Comparison of ENCODE assay signal across 10 mouse cellular contexts in genomic region chr7:74369657-74370056, GRCm38 (mm10).
DNase-seq lines count a peak whose midpoint lies in the region; ATAC-seq and TF ChIP-seq lines count a peak whose summit lies in the region.
"Had no signal": no experiment of that assay in that cellular context is flagged by ENCODE, and none has a peak within 500 bp of the region (broad histone marks: within the 10 kb centered on the region; RNA-seq: fewer than 3 reads in every experiment).

No protein-coding gene starts in this region.

- H3K27ac ChIP-seq in kidney, postnatal 0 days: no peak overlapping the region
- no peak overlapping the region for H3K27ac ChIP-seq in kidney, embryonic 15.5 days
- no peak overlapping the region for H3K27ac ChIP-seq in lung, embryonic 14.5 days (ENCODE audit: low read depth)
- H3K27ac ChIP-seq: limb, embryonic 12.5 days had no signal

- H3K9me3 ChIP-seq in kidney, postnatal 0 days (replicated peaks; ENCODE audit: low read length): no peaks in the 10 kb centered on the region
- no peaks in the 10 kb centered on the region for H3K9me3 ChIP-seq in kidney, embryonic 15.5 days (replicated peaks)
- H3K9me3 ChIP-seq in lung, embryonic 14.5 days (ENCODE audit: low read depth, low read length): no peaks in the 10 kb centered on the region
- H3K9me3 ChIP-seq: embryonic facial prominence, embryonic 13.5 days; limb, embryonic 12.5 days had no signal

- DNase-seq in CD4-positive, CD25-positive, alpha-beta regulatory T cell, adult 2 months (ENCODE audit: low read depth, low spot score): peak; percentile 37
- peak; percentile 45 for DNase-seq in kidney, postnatal 0 days (ENCODE audit: low spot score)
- DNase-seq in adipocyte (ENCODE audit: low spot score): peak; percentile 12
- DNase-seq in lung, embryonic 14.5 days: peak; percentile 59
- no peak for DNase-seq in spleen, postnatal 4 days (ENCODE audit: low spot score in 2 of 2)
- no peak for DNase-seq in heart, adult 9 months (ENCODE audit: low spot score in 2 of 2)

- ATAC-seq in CD4-positive, CD25-positive, alpha-beta regulatory T cell, adult 4 months: no peak
- no peak for ATAC-seq in kidney, postnatal 0 days (replicated peaks; ENCODE audit: low FRiP score, low read depth)
- ATAC-seq in kidney, embryonic 15.5 days (replicated peaks; ENCODE audit: low FRiP score): no peak
- no peak for ATAC-seq in lung, embryonic 14.5 days (ENCODE audit: insufficient read depth)

- WGBS in kidney, postnatal 0 days: 66% methylated on average over 4 of the region's 4 CpGs
- 64% methylated on average over 4 of the region's 4 CpGs for WGBS in kidney, embryonic 15.5 days
- 63% methylated on average over 4 of the region's 4 CpGs for WGBS in lung, embryonic 14.5 days

- no peaks in the 10 kb centered on the region for H3K27me3 ChIP-seq in kidney, postnatal 0 days (ENCODE audit: insufficient read depth, low read length)
- H3K27me3 ChIP-seq in kidney, embryonic 15.5 days: no peaks in the 10 kb centered on the region; the same call in 1 of the 2 replicates
- H3K27me3 ChIP-seq in lung, embryonic 14.5 days (ENCODE audit: insufficient read depth, low read length): no peaks in the 10 kb centered on the region

- no peak overlapping the region for H3K4me3 ChIP-seq in kidney, postnatal 0 days (replicated peaks; ENCODE audit: low read depth, low read length)
- H3K4me3 ChIP-seq in kidney, embryonic 15.5 days (replicated peaks): no peak overlapping the region
- H3K4me3 ChIP-seq in lung, embryonic 14.5 days (ENCODE audit: low read depth, low read length): no peak overlapping the region
- H3K4me3 ChIP-seq: embryonic facial prominence, embryonic 13.5 days; limb, embryonic 12.5 days had no signal

- peak; percentile 66 for TF ChIP-seq CTCF in kidney, postnatal 0 days (IDR thresholded peaks at IDR 0.05; ENCODE audit: low read depth)
- TF ChIP-seq CTCF in lung, embryonic 14.5 days (IDR thresholded peaks at IDR 0.05; ENCODE audit: low read depth): peak; percentile 67

- peaks cover 8% of the 10 kb centered on the region; the same call in 1 of the 2 replicates for H3K4me1 ChIP-seq in kidney, postnatal 0 days (replicated peaks; ENCODE audit: insufficient read depth, low read length)
- H3K4me1 ChIP-seq in kidney, embryonic 15.5 days: peaks cover 25% of the 10 kb centered on the region
- H3K4me1 ChIP-seq in lung, embryonic 14.5 days (ENCODE audit: insufficient read depth): no peaks in the 10 kb centered on the region

- no peak overlapping the region for H3K4me2 ChIP-seq in kidney, postnatal 0 days (ENCODE audit: low read length)
- H3K4me2 ChIP-seq in kidney, embryonic 15.5 days: no peak overlapping the region
- H3K4me2 ChIP-seq in lung, embryonic 14.5 days: no peak overlapping the region
- H3K4me2 ChIP-seq: embryonic facial prominence, embryonic 13.5 days; limb, embryonic 12.5 days had no signal

- H3K9ac ChIP-seq in kidney, postnatal 0 days (ENCODE audit: low read depth, low read length): no peak overlapping the region
- H3K9ac ChIP-seq in kidney, embryonic 15.5 days: no peak overlapping the region
- no peak overlapping the region for H3K9ac ChIP-seq in lung, embryonic 14.5 days
- H3K9ac ChIP-seq: embryonic facial prominence, embryonic 13.5 days; limb, embryonic 12.5 days had no signal

- no peaks in the 10 kb centered on the region for H3K36me3 ChIP-seq in kidney, postnatal 0 days (ENCODE audit: insufficient read depth, low read length)
- H3K36me3 ChIP-seq in kidney, embryonic 15.5 days: no peaks in the 10 kb centered on the region
- H3K36me3 ChIP-seq in lung, embryonic 14.5 days (ENCODE audit: insufficient read depth): no peaks in the 10 kb centered on the region
- H3K36me3 ChIP-seq: embryonic facial prominence, embryonic 13.5 days; limb, embryonic 12.5 days had no signal

Comparison
In these comparisons a context has a peak if more than half of its experiments do, and no peak if none do; other contexts are left out.
1. DNase-seq: peak in CD4-positive, CD25-positive, alpha-beta regulatory T cell, adult 2 months (single experiment), kidney, postnatal 0 days (single experiment), adipocyte (single experiment) and lung, embryonic 14.5 days (single experiment); none in spleen, postnatal 4 days (0 of 2) and heart, adult 9 months (0 of 2).